Mouse (Mus musculus): ENCODE data around the gene Zswim5. TPM values are rescaled to one million over a fixed set of nuclear protein-coding genes. Genes with fewer than 3 reads are reported as not detected.

Zswim5 gene
- polyA plus RNA-seq, 1 experiment from 2014 or later: 10.1 TPM

GRCm38 (mm10) chr4:117023469-117023868 is 146.3 kb downstream of the Zswim5 start:
- no peaks in the 10 kb centered on the region for H3K27me3 ChIP-seq (ENCODE audit: control insufficient read depth, insufficient read depth, low read length)
- H3K4me3 ChIP-seq (ENCODE audit: low read depth, low read length): no peak overlapping the region
- no peak overlapping the region for H3K27ac ChIP-seq (ENCODE audit: low read depth, low read length)
- WGBS: 97% methylated on average over 4 of the region's 4 CpGs
- no peaks in the 10 kb centered on the region for H3K9me3 ChIP-seq (ENCODE audit: control insufficient read depth, low read length)
- H3K9ac ChIP-seq (ENCODE audit: low read length): no peak overlapping the region
- H3K4me1 ChIP-seq (ENCODE audit: control insufficient read depth, insufficient read depth, low read length): peaks cover 6% of the 10 kb centered on the region; the same call in 1 of the 2 replicates
- no peak for ATAC-seq (ENCODE audit: low FRiP score)
- peaks cover 5% of the 10 kb centered on the region for H3K36me3 ChIP-seq (ENCODE audit: control insufficient read depth, insufficient read depth, low read length)
- no peak overlapping the region for H3K4me2 ChIP-seq
- peak; percentile 26 for DNase-seq (ENCODE audit: low spot score, missing footprints)

- Histone ChIP-seq H3K4me3 (ENCODE audit: low read depth, low read length) (no peak overlapping the region), H3K9me3 (ENCODE audit: control insufficient read depth, low read length) (no peaks in the 10 kb centered on the region), H3K36me3 (ENCODE audit: control insufficient read depth, insufficient read depth, low read length) (no peaks in the 10 kb centered on the region), H3K9ac (ENCODE audit: low read length) (no peak overlapping the region), H3K4me1 (ENCODE audit: control insufficient read depth, insufficient read depth, low read length) (no peaks in the 10 kb centered on the region), H3K27ac (ENCODE audit: low read depth, low read length) (no peak overlapping the region), H3K27me3 (ENCODE audit: control insufficient read depth, insufficient read depth, low read length) (no peaks in the 10 kb centered on the region), H3K4me2 (no peak overlapping the region)
- no peak for ATAC-seq (ENCODE audit: low FRiP score)
- WGBS: 93% methylated on average over 1 of the region's 1 CpGs
- no peak for DNase-seq (ENCODE audit: low spot score, missing footprints)
Observed at GRCm38 (mm10) chr4:117031105-117031504, 153.9 kb downstream of the Zswim5 start.

Other genes starting within 250 kb of the Zswim5 start
- 304 and 328 TPM in 2 replicates for gene Nasp, start 249.4 kb upstream of the Zswim5 start, polyA plus RNA-seq (2014; fragmentation: Nextera tagmentation; extraction: Ambion mirVana)
- gene Akr1a1, start 225.7 kb upstream of the Zswim5 start, polyA plus RNA-seq (2014; fragmentation: Nextera tagmentation; extraction: Ambion mirVana): 544 TPM in 2 replicates
- gene Prdx1, start 191.8 kb upstream of the Zswim5 start, polyA plus RNA-seq (2014; fragmentation: Nextera tagmentation; extraction: Ambion mirVana): 1,035 and 1,053 TPM in 2 replicates
- gene Mmachc, start 169.0 kb upstream of the Zswim5 start, polyA plus RNA-seq (2014; fragmentation: Nextera tagmentation; extraction: Ambion mirVana): 23.6 and 28.0 TPM in 2 replicates
- 34.3 and 37.7 TPM in 2 replicates for gene Ccdc163, start 168.9 kb upstream of the Zswim5 start, polyA plus RNA-seq (2014; fragmentation: Nextera tagmentation; extraction: Ambion mirVana)
- gene Tesk2, start 156.4 kb upstream of the Zswim5 start, polyA plus RNA-seq (2014; fragmentation: Nextera tagmentation; extraction: Ambion mirVana): 5.5 and 6.1 TPM in 2 replicates
- 33.7 and 34.1 TPM in 2 replicates for gene Toe1, start 69.7 kb upstream of the Zswim5 start, polyA plus RNA-seq (2014; fragmentation: Nextera tagmentation; extraction: Ambion mirVana)
- 13.9 and 18.2 TPM in 2 replicates for gene Mutyh, start 69.7 kb upstream of the Zswim5 start, polyA plus RNA-seq (2014; fragmentation: Nextera tagmentation; extraction: Ambion mirVana)
- gene Hpdl, start 55.7 kb upstream of the Zswim5 start, polyA plus RNA-seq (2014; fragmentation: Nextera tagmentation; extraction: Ambion mirVana): 0.51 and 0.81 TPM in 2 replicates
- 85.2 and 95.6 TPM in 2 replicates for gene Urod, start 117.0 kb downstream of the Zswim5 start, polyA plus RNA-seq (2014; fragmentation: Nextera tagmentation; extraction: Ambion mirVana)
- 7.6 and 9.4 TPM in 2 replicates for gene Hectd3, start 117.9 kb downstream of the Zswim5 start, polyA plus RNA-seq (2014; fragmentation: Nextera tagmentation; extraction: Ambion mirVana)
- gene Eif2b3, start 142.0 kb downstream of the Zswim5 start, polyA plus RNA-seq (2014; fragmentation: Nextera tagmentation; extraction: Ambion mirVana): 43.0 and 49.4 TPM in 2 replicates
- 3.6 and 5.0 TPM in 2 replicates for gene Ptch2, start 218.7 kb downstream of the Zswim5 start, polyA plus RNA-seq (2014; fragmentation: Nextera tagmentation; extraction: Ambion mirVana)
- gene Btbd19, start 248.3 kb downstream of the Zswim5 start, polyA plus RNA-seq (2014; fragmentation: Nextera tagmentation; extraction: Ambion mirVana): 2.7 and 3.8 TPM in 2 replicates
- not detected in 2 replicates for gene Tctex1d4, start 249.4 kb downstream of the Zswim5 start, polyA plus RNA-seq (2014; fragmentation: Nextera tagmentation; extraction: Ambion mirVana)

Measured in midbrain, embryonic 11.5 days (tissue).